Mouse (Mus musculus): ENCODE measurements around the gene Tmem160. TPM values are rescaled to one million over a fixed set of nuclear protein-coding genes. Genes with fewer than 3 reads are reported as not detected.

The Tmem160 gene
- polyA plus RNA-seq, 1 experiment, result 25.4 TPM

DNA sequence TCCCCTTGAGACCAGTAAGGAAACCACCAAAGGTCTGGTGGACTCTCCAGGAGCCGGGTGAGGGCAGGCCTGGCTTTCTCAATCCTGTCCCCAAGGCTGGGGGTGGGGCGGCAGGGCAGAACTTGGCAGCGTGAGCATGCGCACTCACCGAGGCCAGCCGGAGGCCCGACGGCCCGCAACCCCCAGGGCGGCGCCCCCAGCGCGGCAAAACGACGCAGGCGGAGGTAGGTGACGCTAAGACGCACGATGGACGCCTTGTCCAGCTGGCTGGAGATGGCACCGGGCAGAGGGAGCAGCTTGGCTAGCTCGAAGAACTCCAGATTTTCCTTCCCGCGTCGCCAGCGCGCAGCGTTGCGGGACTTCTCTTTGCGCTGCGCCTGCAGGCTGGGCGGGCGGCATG lies 21.9 kb downstream of the Tmem160 start:
- Histone ChIP-seq H3K27ac (ENCODE audit: insufficient read depth, low read length) (no peak overlapping the region), H3K36me3 (ENCODE audit: control insufficient read depth, insufficient read depth, low read length, poor library complexity, severe bottlenecking) (no peaks in the 10 kb centered on the region), H3K9me3 (replicated peaks; ENCODE audit: control insufficient read depth, insufficient read depth, low read length, poor library complexity, severe bottlenecking) (no peaks in the 10 kb centered on the region), H3K9ac (ENCODE audit: low read depth, poor library complexity, severe bottlenecking) (no peak overlapping the region), H3K4me1 (ENCODE audit: control insufficient read depth, insufficient read depth, low read length) (no peaks in the 10 kb centered on the region), H3K27me3 (ENCODE audit: control insufficient read depth, insufficient read depth, low read length, poor library complexity, severe bottlenecking) (peaks cover 9% of the 10 kb centered on the region), H3K4me3 (ENCODE audit: low read depth, low read length) (peak overlapping the region; percentile 18; the same call in 1 of the 2 replicates)
- TF ChIP-seq EP300 (IDR thresholded peaks at IDR 0.05; ENCODE audit: insufficient read depth, low read depth, low read length), result no peak
- TF ChIP-seq CTCF (IDR thresholded peaks at IDR 0.05; ENCODE audit: low read depth, low read length), result no peak
- TF ChIP-seq POLR2A (IDR thresholded peaks at IDR 0.05; ENCODE audit: insufficient read depth, low read length), result no peak

DNA sequence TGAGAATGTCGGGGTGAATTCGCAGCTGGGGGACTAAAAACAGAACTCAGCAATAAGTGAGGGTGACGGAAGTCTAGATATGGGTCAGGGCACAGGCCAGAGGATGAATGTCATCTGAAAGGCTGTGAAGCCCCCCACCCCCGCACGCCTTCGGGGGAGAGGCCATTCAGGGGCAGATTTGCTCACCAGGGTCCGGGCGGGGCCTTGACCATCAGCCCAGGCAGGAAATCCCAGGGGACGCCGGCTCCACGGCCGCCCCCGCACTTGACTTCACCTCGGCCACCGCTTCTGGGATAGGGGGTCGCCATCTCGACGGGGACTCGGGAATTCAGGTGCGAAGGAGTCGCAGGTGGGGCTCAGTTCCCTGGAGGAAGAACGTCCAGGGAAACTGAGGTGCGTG lies 22.7 kb downstream of the Tmem160 start:
- H3K4me1 ChIP-seq (ENCODE audit: control insufficient read depth, insufficient read depth, low read length), result no peaks in the 10 kb centered on the region
- H3K9ac ChIP-seq (ENCODE audit: low read depth, poor library complexity, severe bottlenecking), result peak overlapping the region; percentile 20
- no peak overlapping the region for H3K27ac ChIP-seq (ENCODE audit: insufficient read depth, low read length)
- H3K4me3 ChIP-seq (ENCODE audit: low read depth, low read length), result peak overlapping the region; percentile 43
- TF ChIP-seq EP300 (IDR thresholded peaks at IDR 0.05; ENCODE audit: insufficient read depth, low read depth, low read length), result no peak
- no peak for TF ChIP-seq POLR2A (IDR thresholded peaks at IDR 0.05; ENCODE audit: insufficient read depth, low read length)
- TF ChIP-seq CTCF (IDR thresholded peaks at IDR 0.05; ENCODE audit: low read depth, low read length), result no peak
- no peaks in the 10 kb centered on the region for H3K9me3 ChIP-seq (replicated peaks; ENCODE audit: control insufficient read depth, insufficient read depth, low read length, poor library complexity, severe bottlenecking)
- no peaks in the 10 kb centered on the region for H3K36me3 ChIP-seq (ENCODE audit: control insufficient read depth, insufficient read depth, low read length, poor library complexity, severe bottlenecking)
- peaks cover 9% of the 10 kb centered on the region for H3K27me3 ChIP-seq (ENCODE audit: control insufficient read depth, insufficient read depth, low read length, poor library complexity, severe bottlenecking)

DNA sequence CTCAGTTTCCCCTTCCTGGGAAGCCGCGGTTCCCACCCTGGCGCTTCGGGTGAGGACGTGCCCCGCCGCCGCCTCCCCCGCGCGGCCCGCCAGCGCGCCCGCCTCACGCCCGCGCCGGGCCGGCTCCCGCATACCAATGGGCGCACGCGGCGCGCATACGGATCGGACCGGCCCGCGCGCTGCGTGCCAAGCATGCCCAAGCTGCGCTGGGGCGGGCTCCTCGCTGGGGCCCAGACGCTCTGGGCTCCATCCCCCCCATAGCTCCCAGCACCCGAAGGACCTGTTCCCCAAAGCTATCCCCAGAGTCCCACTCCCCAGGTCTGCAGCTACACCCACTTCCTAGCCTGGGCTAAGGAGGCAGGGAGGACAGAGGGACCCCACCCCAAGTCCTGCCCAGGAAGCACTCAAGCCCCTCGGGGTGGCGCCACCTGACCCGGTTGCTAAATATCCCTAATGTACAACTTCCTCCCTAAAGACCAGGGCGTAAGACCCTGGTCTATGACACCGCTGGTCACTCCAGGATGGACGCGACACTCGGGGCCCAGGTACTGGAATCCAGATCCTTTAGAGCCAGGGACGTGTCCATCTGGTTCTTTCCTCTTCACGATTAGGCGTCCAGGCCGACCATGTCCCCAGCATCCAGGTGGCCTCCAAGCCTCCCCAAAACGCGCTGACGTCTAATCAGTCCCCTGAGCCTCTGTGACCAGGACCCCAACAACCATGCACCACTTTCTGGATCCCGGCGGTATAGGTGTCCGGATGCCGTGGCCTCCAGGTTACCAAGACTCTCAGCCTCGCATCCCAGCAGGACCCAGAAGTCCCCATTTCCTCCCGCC lies 23.4 kb downstream of the Tmem160 start:
- no peaks in the 10 kb centered on the region for H3K4me1 ChIP-seq (ENCODE audit: control insufficient read depth, insufficient read depth, low read length)
- peak overlapping the region; percentile 20 for H3K9ac ChIP-seq (ENCODE audit: low read depth, poor library complexity, severe bottlenecking)
- H3K27me3 ChIP-seq (ENCODE audit: control insufficient read depth, insufficient read depth, low read length, poor library complexity, severe bottlenecking), result peaks cover 9% of the 10 kb centered on the region
- no peak overlapping the region for H3K27ac ChIP-seq (ENCODE audit: insufficient read depth, low read length)
- H3K36me3 ChIP-seq (ENCODE audit: control insufficient read depth, insufficient read depth, low read length, poor library complexity, severe bottlenecking), result no peaks in the 10 kb centered on the region
- no peaks in the 10 kb centered on the region for H3K9me3 ChIP-seq (replicated peaks; ENCODE audit: control insufficient read depth, insufficient read depth, low read length, poor library complexity, severe bottlenecking)
- TF ChIP-seq CTCF (IDR thresholded peaks at IDR 0.05; ENCODE audit: low read depth, low read length), result no peak
- TF ChIP-seq EP300 (IDR thresholded peaks at IDR 0.05; ENCODE audit: insufficient read depth, low read depth, low read length), result no peak
- peak overlapping the region; percentile 43 for H3K4me3 ChIP-seq (ENCODE audit: low read depth, low read length)

DNA sequence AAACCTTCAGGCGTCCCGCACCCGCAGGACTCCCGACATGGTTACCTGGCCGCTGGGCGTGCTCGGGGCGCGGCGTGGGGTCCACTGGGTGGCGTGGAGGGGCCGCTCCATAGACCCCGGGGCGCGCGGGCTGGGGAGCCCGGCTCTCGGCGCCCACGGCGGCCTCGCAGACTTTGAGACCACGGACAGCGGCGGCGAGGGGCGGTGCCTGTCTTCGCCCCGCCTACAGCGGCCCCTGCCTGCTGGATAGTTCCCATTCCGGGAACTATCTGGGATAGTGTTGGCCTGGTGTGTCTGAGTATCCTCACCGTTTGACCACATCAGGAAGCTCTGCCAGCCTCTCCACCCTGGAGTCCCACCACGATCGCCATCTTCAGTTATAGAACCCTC lies 24.0 kb downstream of the Tmem160 start:
- Histone ChIP-seq H3K27me3 (ENCODE audit: control insufficient read depth, insufficient read depth, low read length, poor library complexity, severe bottlenecking) (peaks cover 9% of the 10 kb centered on the region), H3K9ac (ENCODE audit: low read depth, poor library complexity, severe bottlenecking) (no peak overlapping the region), H3K9me3 (replicated peaks; ENCODE audit: control insufficient read depth, insufficient read depth, low read length, poor library complexity, severe bottlenecking) (no peaks in the 10 kb centered on the region), H3K36me3 (ENCODE audit: control insufficient read depth, insufficient read depth, low read length, poor library complexity, severe bottlenecking) (no peaks in the 10 kb centered on the region), H3K4me3 (ENCODE audit: low read depth, low read length) (peak overlapping the region; percentile 36), H3K27ac (ENCODE audit: insufficient read depth, low read length) (no peak overlapping the region), H3K4me1 (ENCODE audit: control insufficient read depth, insufficient read depth, low read length) (no peaks in the 10 kb centered on the region)
- no peak for TF ChIP-seq POLR2A (IDR thresholded peaks at IDR 0.05; ENCODE audit: insufficient read depth, low read length)
- TF ChIP-seq CTCF (IDR thresholded peaks at IDR 0.05; ENCODE audit: low read depth, low read length), result no peak
- TF ChIP-seq EP300 (IDR thresholded peaks at IDR 0.05; ENCODE audit: insufficient read depth, low read depth, low read length), result no peak

GRCm38 (mm10) chr7:16477628-16478027 lies 25.0 kb downstream of the Tmem160 start, which contains the start of gene Npas1:
TSS of gene Npas1 (minus strand) at chr7:16477728.
- Histone ChIP-seq H3K4me1 (ENCODE audit: control insufficient read depth, insufficient read depth, low read length) (no peaks in the 10 kb centered on the region), H3K36me3 (ENCODE audit: control insufficient read depth, insufficient read depth, low read length, poor library complexity, severe bottlenecking) (no peaks in the 10 kb centered on the region), H3K9ac (ENCODE audit: low read depth, poor library complexity, severe bottlenecking) (no peak within 1 kb of the TSS), H3K9me3 (replicated peaks; ENCODE audit: control insufficient read depth, insufficient read depth, low read length, poor library complexity, severe bottlenecking) (no peaks in the 10 kb centered on the region), H3K4me3 (ENCODE audit: low read depth, low read length) (peak within 1 kb of the TSS; percentile 36; the same call in 1 of the 2 replicates), H3K27ac (ENCODE audit: insufficient read depth, low read length) (no peak within 1 kb of the TSS), H3K27me3 (ENCODE audit: control insufficient read depth, insufficient read depth, low read length, poor library complexity, severe bottlenecking) (peaks cover 9% of the 10 kb centered on the region)
- TF ChIP-seq POLR2A (IDR thresholded peaks at IDR 0.05; ENCODE audit: insufficient read depth, low read length), result no peak
- no peak for TF ChIP-seq CTCF (IDR thresholded peaks at IDR 0.05; ENCODE audit: low read depth, low read length)
- no peak for TF ChIP-seq EP300 (IDR thresholded peaks at IDR 0.05; ENCODE audit: insufficient read depth, low read depth, low read length)

- Histone ChIP-seq H3K4me3 (ENCODE audit: low read depth, low read length) (no peak overlapping the region), H3K27me3 (ENCODE audit: control insufficient read depth, insufficient read depth, low read length, poor library complexity, severe bottlenecking) (no peaks in the 10 kb centered on the region), H3K9ac (ENCODE audit: low read depth, poor library complexity, severe bottlenecking) (no peak overlapping the region), H3K4me1 (ENCODE audit: control insufficient read depth, insufficient read depth, low read length) (no peaks in the 10 kb centered on the region), H3K9me3 (replicated peaks; ENCODE audit: control insufficient read depth, insufficient read depth, low read length, poor library complexity, severe bottlenecking) (no peaks in the 10 kb centered on the region), H3K36me3 (ENCODE audit: control insufficient read depth, insufficient read depth, low read length, poor library complexity, severe bottlenecking) (no peaks in the 10 kb centered on the region), H3K27ac (ENCODE audit: insufficient read depth, low read length) (no peak overlapping the region)
- no peak for TF ChIP-seq CTCF (IDR thresholded peaks at IDR 0.05; ENCODE audit: low read depth, low read length)
- TF ChIP-seq EP300 (IDR thresholded peaks at IDR 0.05; ENCODE audit: insufficient read depth, low read depth, low read length), result no peak
- TF ChIP-seq POLR2A (IDR thresholded peaks at IDR 0.05; ENCODE audit: insufficient read depth, low read length), result no peak
These were observed 36.2 kb downstream of the Tmem160 start for GRCm38 (mm10) chr7:16488816-16489215.
